Mouse (Mus musculus) bone marrow macrophage, adult 2 months (primary cell): ENCODE measurements around the gene Gng7.

Source experiments
- CTCF ChIP-seq: IDR thresholded peaks from 2 replicates; pipeline ENCODE4 v1.5.1; 2012; ENCODE audit warnings: low read depth, mild to moderate bottlenecking, low read length, moderate library complexity
- POLR2A ChIP-seq: IDR thresholded peaks from 2 replicates; pipeline ENCODE4 v1.6.1; 2012; ENCODE audit warnings: mild to moderate bottlenecking, low read depth, low read length, borderline replicate concordance

- TF ChIP-seq CTCF (no peak), POLR2A (no peak)
These were observed 112.3 kb downstream of the Gng7 start for GRCm38 (mm10) chr10:80902273-80902940.
